Mouse (Mus musculus): ENCODE data around the gene Sapcd2.
A peak's percentile ranks its signal among the peaks of the same experiment; 100 is the strongest.

Sapcd2 gene

DNA sequence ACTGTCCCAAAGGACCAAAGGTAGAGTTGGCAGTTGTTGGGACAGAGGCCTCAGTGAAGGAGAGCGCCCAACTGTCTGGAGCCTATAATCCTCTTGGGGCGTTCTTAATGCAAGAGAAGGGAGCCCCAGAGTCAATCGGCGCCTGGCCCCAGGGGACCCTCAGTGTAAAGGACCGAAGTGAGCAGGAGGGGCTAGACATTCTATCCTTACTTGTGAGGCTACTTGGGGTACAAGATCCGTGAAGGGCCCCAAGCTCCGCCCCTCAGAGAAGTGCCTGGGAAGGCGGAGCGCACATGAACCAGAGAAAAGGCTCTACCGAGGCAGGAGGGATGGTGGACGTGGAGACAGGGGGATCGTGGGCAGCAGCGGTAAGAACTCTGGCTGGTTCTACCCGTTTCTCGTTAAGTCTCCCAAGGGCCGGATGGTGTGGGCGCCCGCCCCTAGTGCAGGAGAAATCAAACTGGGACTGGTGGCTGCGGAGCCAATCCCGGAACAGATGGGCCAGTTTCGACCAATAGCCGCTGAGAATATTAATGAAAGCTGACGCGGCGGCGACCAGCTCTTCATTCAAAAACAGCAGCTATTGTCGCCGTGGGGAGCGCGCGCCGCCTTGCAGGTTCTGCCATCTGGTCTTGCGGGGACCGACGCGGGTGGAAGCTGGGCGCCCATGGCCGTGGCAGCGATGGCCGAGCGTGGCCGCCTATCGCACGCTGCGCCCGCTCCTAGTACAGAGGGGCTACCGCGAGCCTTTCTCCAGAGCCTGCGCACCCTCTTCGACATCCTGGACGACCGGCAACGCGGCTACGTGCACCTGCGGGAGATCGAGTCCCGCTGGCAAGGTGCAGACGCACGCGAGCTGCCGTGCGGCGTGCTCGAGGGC is at the start of gene Sapcd2:
TSS of gene Sapcd2 (plus strand) at position 558 of the 880 bp plus-strand sequence.
- peak; percentile 56 for DNase-seq (ENCODE audit: low spot score)

DNA sequence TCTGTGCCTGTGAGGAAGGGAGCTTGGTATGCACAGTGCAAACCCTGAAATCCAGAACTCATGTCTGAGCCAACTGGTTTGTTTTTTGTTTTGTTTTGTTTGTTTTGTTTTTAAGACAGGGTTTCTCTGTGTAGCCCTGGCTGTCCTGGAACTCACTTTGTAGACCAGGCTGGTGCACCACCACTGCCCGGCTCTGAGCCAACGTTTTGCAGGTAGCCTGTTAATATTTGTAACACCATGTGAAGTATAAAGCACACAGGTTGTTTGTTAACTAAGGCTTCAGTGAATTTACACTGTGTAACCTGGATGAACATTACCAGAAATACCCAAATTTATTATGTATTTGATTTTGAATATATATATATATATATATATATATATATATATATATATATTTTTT is 46.1 kb upstream of the Sapcd2 start:
- no peak for DNase-seq (ENCODE audit: low spot score)

DNA sequence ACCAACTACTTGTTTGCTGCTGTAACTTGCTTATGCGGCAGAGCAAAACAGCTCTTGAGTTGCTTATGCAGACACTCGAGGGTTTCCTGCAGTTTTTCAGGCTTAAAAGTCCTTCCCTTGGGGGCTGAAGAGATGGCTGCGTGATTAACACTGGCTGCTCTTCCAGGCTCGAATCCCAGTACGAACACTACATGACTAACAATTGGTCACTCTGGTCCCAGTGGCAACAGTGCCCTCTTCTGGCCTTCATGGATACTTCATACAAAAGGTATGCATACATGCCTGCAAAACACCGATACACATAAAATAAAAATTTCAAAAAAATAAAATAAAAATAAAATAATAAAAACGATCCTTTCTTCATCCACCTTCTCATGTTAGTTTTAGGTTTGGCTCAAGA is 43.7 kb upstream of the Sapcd2 start:
- no peak for DNase-seq (ENCODE audit: low spot score)

DNA sequence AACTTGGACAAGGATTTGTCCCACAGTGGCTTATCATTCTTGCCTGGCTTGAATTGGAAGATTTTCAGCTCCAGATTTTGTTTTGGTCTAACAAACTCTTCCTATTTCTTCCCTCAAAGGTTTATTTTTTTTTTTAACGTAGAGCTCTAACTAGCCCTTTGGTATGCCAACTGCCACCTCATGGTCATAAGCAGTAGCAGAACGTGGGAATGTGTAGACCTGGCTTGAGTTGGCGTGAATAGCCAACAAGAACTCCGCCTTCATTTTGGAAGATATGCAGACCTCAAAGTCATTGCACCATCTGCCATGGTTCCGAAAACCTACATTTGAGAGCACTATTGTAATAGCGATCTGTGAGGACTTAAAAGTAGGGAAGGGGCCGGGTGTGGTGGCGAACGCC is 40.7 kb upstream of the Sapcd2 start:
- DNase-seq (ENCODE audit: low spot score), result no peak

DNA sequence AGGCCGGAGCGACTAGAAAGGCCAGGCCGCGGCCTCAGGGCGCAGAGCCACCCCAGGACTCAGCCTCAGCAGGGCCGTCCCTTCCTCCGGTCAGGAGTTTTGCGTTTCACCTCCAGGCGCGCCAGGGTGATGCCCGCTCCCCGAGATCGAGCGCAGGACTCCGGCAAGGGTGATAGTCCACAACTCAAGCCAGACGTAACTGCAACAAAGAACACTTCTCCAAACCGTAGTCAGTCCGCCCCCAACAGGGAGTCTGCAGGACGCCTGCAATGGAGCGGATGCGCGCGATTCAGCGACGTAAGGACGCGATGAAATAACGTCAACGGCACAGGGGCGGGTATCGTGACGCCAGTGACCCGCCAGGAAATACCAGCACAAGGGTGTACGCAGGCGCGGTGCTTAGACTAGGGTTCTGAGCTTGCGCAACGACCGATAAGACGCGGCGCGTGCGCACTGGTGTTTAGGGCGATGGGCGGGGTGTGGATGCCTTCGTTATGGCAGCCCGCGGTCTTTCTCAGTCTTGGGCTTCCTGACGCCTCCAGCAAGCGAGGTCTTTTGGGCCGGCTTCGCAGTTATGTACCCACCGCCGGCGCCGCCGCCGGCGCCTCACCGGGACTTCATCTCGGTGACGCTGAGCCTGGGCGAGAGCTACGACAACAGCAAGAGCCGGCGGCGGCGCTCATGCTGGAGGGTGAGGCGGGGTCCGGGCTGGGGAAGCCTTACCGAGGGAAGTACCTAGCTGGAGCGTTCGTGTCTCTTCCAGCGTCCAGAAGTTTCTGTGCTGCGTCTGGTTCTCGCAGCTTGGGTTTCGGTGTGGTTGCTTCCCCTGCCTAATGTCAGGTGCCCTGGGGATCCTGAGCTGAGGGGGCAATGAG is 39.6 kb upstream of the Sapcd2 start, which contains the start of gene Man1b1:
TSS of gene Man1b1 (plus strand) at position 53 of the 875 bp plus-strand sequence.
- DNase-seq (ENCODE audit: low spot score), result peak; percentile 99

DNA sequence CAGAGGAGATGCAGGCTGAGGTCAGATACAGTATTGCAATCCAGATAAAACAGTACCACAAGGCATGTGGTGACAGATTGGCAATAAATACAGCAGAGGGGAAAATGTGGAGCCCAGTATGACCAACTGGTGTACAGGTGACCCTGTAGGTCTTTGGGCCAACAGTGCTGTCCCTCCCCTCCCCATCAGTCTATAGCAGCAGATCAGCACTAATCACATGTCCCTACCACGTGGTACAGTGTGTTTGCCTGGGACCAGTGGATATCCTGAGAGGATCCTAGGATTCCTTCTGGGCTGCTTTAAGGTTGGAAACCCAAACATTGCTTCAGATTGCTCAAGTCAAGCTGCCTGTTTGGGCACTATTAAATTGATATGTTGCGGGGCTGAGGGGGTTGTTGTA is 38.6 kb upstream of the Sapcd2 start:
- no peak for DNase-seq (ENCODE audit: low spot score)

DNA sequence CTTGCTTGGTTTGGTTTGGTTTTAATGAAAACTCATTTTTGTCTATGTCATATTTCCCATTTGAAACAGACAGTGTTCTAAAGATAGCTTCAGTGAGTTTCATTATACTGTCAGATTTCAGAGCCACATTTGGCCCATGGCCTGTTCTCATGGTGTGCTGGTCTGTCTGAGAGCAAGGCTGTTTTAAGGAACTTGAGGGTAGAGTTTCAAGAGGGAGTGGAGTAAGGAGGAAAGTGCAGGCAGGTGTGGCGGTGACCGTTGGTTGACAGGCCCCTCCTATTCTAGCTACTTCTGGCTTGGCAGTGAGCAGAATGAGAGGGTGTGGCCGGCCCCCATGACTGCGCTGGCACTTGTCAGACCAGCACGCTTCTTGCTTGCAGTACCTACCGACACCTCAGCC is 33.8 kb upstream of the Sapcd2 start:
- no peak for DNase-seq (ENCODE audit: low spot score)

DNA sequence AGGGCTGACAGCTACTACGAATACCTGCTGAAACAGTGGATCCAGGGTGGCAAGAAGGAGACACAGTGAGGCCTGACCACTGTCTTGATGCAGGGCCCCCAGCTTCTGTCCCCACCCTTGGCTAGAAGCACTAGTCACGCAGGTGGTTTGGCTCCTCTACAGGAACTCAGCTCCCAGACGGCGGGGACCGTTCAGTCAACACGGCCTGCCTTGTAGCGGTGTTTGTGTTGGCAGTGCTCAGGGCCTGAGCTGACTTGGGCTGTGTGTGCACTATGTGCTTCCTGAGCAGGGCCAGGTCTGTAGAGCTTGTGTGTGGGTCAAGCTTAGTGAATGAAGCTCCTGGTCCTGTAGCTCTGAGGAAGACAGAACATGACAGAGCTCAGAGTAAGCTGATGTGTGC is 24.0 kb upstream of the Sapcd2 start:
- no peak for DNase-seq (ENCODE audit: low spot score)

DNA sequence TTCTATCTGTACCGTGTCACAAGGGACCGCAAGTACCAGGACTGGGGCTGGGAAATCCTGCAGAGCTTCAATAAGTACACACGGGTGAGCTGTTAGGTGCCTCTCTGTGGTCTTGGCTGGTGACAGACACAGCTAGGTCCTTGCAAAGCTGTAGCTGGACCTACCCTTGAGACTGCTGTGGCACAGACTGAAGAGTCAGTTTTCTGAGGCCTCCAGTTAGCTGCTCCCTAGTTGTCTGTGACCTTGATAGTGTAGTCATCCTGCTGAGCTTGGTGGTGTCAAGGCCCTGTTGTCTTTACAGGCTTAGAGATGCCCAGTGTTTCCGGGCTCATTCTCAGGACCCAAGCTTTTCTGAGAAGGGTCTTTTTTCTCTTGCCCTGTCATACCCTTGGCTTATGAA is 22.6 kb upstream of the Sapcd2 start:
- DNase-seq (ENCODE audit: low spot score), result no peak

DNA sequence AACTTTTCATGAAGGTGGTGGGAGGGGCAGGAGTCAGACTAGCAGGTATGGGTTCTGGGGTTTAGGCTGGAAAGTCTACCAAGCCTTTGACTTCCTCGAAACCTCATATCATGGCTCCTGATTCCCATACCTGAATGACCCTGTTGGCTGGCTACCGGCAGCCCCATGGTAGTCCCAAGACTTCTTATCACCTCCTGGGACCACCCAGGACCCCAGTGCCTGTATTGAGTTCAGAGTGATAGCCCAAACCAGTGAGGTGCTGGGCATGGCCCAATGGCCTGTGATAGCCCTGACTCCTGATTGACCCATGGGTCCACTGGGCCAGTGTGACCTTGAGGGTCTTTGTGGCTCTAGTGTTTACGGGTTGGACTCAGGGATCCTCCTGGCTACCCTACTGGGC is 21.4 kb upstream of the Sapcd2 start:
- no peak for DNase-seq (ENCODE audit: low spot score)

DNA sequence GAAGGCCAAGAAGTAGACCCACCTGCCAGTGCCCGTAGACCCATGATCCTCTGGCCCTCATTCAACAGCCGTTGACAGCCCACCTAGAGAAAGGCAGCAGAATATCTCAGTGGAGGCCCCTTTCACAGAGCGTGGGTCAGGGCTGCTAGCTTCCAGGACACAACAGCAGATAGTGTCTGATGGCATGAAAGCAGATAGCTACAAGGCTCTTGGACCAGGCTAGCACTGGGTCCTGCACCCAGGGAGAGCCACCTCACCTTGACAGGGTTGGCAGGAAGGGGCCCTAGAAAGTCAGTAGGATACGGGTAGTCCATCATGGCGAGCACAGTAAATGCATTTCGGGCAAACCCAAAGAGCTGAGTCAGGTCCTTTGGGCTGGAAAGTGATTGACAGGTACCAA is 17.9 kb upstream of the Sapcd2 start:
- DNase-seq (ENCODE audit: low spot score), result no peak

DNA sequence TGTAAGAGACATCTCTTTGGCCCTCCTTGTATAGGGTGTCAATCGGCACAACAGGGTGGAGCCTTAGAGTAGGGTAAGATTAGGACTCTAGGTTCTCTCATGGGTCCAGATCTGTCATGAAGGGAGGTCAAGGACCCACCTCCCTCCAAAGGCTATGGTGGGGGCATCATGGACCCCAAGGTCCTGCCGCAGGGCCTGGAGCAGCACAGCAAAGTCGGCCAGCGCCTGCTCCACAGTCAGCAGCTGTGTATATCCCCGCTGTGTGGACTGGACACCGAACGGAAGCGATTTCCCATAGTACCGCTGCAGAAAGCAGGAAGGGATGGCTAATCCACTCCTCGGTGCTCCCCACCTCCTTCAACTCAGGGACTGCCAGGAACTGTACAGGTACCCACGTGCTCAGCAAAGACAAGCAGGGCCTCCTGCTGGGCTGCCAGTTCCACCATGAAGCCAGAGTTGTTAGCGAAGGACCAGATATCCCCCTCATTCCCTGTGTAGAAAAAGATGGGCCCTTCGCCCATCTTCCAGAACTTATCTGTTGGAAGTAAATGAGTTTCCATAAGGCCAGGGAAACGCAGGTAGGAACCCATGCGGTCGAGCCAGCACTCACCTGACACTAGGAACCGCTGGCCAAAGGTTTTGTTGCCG is 16.6 kb upstream of the Sapcd2 start:
- DNase-seq (ENCODE audit: low spot score), result no peak

DNA sequence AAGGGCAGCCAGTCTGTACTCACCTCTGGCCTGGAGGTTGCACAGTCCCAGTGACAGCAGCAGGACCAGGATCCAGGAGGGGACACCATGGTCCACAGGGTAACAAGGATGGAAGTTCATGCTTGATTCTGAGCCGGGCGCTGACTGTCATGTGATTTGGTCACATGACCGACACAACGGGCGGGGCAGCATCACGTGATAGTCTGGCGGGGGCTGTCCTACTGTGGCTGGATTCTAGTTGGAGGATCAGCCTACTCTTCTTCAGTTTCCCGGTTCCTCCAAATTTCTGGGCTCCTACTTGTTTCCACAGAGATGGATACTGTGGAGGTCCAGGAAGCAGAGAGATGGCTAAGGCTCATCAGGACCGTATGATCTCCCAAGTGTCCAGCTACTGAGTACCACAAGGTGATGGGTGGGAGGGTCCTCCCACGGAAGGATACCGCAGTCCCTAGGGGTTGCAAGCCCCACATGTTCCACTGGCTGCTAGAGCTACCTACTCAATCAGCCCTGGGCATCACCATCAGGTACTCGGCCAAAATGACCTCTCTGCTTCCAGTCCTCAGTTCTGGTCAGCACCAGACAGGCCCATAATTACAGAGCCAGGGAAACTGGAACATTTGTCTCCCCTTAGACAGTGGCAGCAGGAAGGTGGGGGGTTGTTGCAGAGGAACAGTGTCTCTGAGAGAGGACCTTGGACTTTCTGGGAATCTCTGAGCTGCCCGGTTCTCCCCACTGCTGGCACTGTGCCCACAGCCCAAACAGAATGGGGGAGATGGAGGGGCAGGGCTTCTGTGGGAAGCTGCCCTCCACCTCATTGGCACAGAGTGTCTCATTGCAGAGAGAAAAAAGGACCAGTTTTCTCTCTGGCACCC is 15.7 kb upstream of the Sapcd2 start, which contains the start of gene Dpp7:
TSS of gene Dpp7 (minus strand) at position 152 of the 872 bp plus-strand sequence.
- DNase-seq (ENCODE audit: low spot score), result peak; percentile 49

DNA sequence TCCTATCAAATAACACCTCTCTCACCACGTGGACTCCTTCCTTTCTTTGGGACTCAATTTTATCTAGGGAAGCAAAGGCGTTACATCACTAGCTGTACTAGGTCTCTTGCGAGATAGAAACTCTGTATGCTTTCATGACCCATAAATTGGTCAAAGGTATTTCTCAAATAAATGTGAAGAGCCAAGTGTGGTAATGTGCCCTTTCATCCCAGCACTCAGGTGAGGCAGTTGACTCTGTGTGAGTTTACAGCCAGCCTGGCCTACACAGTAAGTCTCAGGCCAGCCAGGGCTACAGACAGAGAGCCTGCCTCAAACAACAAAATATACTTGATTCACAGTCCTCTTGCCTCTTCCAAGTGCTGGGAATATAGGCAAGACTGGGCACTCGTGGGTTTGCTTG is 12.3 kb upstream of the Sapcd2 start:
- no peak for DNase-seq (ENCODE audit: low spot score)

DNA sequence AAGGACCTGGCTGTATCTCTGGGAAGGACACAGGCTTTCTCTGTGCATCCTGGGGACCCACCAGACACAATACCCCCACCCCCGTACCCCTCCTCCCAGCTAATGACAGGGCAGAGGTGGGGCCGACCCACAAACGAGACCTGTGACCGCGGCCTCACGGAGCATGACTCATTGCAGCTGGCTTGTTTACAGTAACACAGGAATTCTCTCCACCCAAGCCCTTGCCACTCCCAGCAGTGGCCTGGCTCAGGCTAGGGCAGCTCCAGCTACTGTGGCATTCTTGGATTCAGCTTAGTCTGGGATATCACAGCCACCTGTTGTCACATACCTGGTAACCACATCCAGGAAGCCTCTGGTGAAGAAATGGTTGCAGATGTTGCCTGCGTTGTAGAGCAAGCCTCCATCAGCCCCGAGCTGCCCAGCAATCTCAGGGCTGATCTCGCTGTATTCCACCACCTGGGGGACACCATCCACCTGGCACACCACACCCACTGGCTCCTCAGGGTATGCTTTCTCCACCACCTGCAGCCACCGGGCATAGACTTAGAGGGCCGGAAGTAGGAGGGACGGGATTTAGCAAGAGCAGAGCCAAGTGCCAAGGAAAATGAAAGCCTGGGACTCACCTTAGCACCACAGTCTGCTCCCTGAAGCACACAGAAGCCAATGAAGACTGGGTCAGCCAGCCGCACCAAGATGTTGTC is 8.5 kb upstream of the Sapcd2 start:
- no peak for DNase-seq (ENCODE audit: low spot score)

DNA sequence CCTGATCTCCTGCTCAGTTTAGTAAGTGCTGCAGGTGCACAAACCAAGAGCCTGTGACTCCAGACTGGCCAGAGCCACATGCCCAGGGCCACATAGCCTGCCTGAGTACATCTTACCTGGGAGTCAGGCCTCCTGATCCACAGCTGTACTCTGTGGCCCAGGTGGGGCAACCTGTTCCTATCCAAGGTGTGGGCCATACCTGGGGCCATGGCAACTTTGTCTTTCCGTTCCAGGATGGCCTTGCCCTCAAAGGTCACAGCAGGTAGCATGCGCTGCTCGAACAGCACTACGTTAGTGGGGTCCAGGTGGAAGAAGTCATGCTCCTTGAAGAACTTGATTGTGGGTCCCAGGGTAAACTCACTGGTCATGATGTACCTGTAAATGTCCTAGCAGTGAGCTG is 7.8 kb upstream of the Sapcd2 start:
- no peak for DNase-seq (ENCODE audit: low spot score)

DNA sequence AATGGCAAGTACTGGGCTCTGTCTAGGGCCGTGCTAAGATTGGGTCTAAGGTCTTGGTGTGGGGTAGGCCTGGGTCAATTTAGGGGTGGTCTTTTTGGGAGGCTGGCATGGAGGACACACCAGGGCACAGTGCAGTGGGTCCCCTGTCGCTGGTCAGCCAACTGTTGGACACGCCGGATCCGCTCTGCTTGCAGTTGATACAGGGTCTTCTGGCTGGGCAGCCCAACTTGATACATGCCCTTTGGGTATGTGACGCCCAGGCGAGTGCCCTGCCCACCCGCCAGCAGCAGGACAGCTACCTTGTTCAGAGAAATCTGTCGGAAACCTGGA is 7.4 kb upstream of the Sapcd2 start:
- DNase-seq (ENCODE audit: low spot score), result no peak

DNA sequence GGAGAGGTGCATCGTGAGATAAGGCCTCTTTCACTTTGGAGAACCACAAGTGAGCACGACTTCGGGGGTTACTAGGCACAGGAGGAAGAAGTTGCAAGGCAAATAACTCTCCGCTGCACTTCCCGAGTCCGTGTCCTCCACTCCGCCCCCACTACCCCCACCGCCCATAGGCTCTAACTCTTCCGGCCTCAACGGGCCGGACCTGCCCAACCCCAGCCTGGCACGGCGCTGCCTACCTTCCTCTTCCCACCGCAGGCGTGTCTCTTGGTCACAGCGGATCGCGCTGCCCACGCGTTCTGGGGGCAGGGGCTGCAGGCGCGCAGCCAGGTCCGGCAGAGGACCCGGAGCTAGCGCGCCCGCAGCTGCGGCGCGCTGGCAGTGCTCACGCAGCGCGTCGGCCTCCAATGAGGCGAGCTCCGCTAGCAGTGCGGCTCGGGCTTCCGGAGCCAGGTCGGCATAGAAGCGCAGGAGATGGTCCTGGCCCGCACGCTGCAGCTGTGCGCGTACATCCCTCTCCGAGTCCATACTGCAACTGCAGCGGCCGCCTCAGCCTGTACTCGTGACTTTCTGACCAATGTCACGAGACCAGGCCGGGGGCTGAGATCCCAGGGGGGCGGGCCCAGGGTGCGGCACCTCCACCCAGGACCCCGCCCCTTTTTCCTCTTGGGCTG is 6.9 kb upstream of the Sapcd2 start, which contains the start of gene Uap1l1:
TSS of gene Uap1l1 (minus strand) at position 592 of the 671 bp plus-strand sequence.
- DNase-seq (ENCODE audit: low spot score), result peak; percentile 62

DNA sequence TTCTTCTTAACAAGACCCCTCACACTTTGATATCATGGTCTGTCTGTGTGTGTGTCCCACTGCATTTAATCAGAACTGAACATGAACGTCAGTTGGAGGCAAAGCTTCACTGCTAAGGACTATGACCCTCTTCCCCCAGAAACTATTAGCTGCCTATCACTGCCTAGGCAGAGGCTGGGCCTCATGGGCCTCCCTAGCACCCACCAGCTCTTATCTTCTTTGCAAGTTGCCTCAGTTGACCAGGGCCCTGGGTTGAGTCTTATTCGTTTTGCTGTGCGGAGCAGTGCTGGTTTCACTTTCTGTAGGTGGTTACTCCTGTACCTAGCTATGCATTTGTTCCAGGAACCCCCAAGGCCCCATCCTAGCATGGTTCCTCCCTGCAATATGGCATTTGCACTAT is 2.1 kb upstream of the Sapcd2 start:
- DNase-seq (ENCODE audit: low spot score), result no peak
